ENCODE assay signal across 9 mouse cellular contexts in the genomic region with DNA sequence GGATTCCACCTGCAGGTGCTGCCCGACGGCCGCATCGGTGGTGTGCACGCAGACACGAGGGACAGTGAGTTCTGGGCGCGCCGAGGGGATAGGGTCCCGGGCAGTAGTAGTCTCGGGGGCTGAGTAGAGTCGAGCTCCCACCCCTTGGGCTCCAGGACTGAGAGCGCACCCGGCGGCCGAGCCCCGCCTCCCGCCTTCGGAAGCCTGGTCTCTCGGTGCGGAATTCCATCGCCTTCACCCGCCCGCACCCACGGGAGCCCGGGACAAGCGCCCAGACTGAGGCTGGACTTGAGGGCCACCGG. TPM values are rescaled to one million over a fixed set of nuclear protein-coding genes. Genes with fewer than 3 reads are reported as not detected.
DNase-seq lines count a peak whose midpoint lies in the region; ATAC-seq and TF ChIP-seq lines count a peak whose summit lies in the region.
"Had no signal": no experiment of that assay in that cellular context is flagged by ENCODE, and none has a peak within 500 bp of the region (broad histone marks: within the 10 kb centered on the region; RNA-seq: fewer than 3 reads in every experiment).

No protein-coding gene starts in this region.

- peak overlapping the region; percentile 28 for H3K4me2 ChIP-seq in intestine, embryonic 14.5 days (ENCODE audit: low read length)
- peak overlapping the region; percentile 24 for H3K4me2 ChIP-seq in neural tube, embryonic 14.5 days (ENCODE audit: low read depth, low read length)

- H3K27me3 ChIP-seq in kidney, adult 2 months (replicated peaks; ENCODE audit: control insufficient read depth, insufficient read depth, low read length): peaks cover 3% of the 10 kb centered on the region
- H3K27me3 ChIP-seq in forebrain, embryonic 10.5 days (ENCODE audit: poor library complexity, severe bottlenecking): peaks cover 98% of the 10 kb centered on the region
- peaks cover 71% of the 10 kb centered on the region for H3K27me3 ChIP-seq in intestine, embryonic 14.5 days (replicated peaks; ENCODE audit: control insufficient read depth, insufficient read depth, low read length)
- peaks cover 56% of the 10 kb centered on the region for H3K27me3 ChIP-seq in neural tube, embryonic 14.5 days (ENCODE audit: control insufficient read depth, insufficient read depth, low read length)

- TF ChIP-seq CTCF in kidney, adult 2 months (conservative IDR thresholded peaks at IDR 0.05; ENCODE audit: insufficient read depth, insufficient read length, low read depth, low read length): no peak

- no peaks in the 10 kb centered on the region for H3K9me3 ChIP-seq in forebrain, embryonic 10.5 days
- no peaks in the 10 kb centered on the region for H3K9me3 ChIP-seq in intestine, embryonic 14.5 days (ENCODE audit: control insufficient read depth, low read length)
- no peaks in the 10 kb centered on the region for H3K9me3 ChIP-seq in neural tube, embryonic 14.5 days (ENCODE audit: control insufficient read depth, low read length)

- H3K4me3 ChIP-seq in kidney, adult 2 months (ENCODE audit: insufficient read depth, low read depth, low read length): no peak overlapping the region
- H3K4me3 ChIP-seq in forebrain, embryonic 10.5 days: peak overlapping the region; percentile 40
- peak overlapping the region; percentile 20 for H3K4me3 ChIP-seq in intestine, embryonic 14.5 days (ENCODE audit: low read depth, low read length)
- H3K4me3 ChIP-seq in neural tube, embryonic 14.5 days (ENCODE audit: low read depth, low read length): peak overlapping the region; percentile 12; the same call in 1 of the 2 replicates

- no peaks in the 10 kb centered on the region for H3K36me3 ChIP-seq in kidney, adult 2 months (ENCODE audit: control insufficient read depth, insufficient read depth, low read length)
- no peaks in the 10 kb centered on the region for H3K36me3 ChIP-seq in forebrain, embryonic 10.5 days (replicated peaks)
- H3K36me3 ChIP-seq in intestine, embryonic 14.5 days (ENCODE audit: control insufficient read depth, insufficient read depth, low read length): no peaks in the 10 kb centered on the region
- no peaks in the 10 kb centered on the region for H3K36me3 ChIP-seq in neural tube, embryonic 14.5 days (ENCODE audit: control insufficient read depth, insufficient read depth, low read length)

- no peaks in the 10 kb centered on the region for H3K4me1 ChIP-seq in kidney, adult 2 months (ENCODE audit: control insufficient read depth, insufficient read depth, low read length)
- peaks cover 22% of the 10 kb centered on the region for H3K4me1 ChIP-seq in forebrain, embryonic 10.5 days
- no peaks in the 10 kb centered on the region for H3K4me1 ChIP-seq in intestine, embryonic 14.5 days (replicated peaks; ENCODE audit: control insufficient read depth, insufficient read depth, low read length)
- H3K4me1 ChIP-seq in neural tube, embryonic 14.5 days (ENCODE audit: control insufficient read depth, insufficient read depth, low read length): peaks cover 7% of the 10 kb centered on the region

- under 1% methylated on average over 28 of the region's 28 CpGs for WGBS in kidney, adult 2 months
- WGBS in forebrain, embryonic 10.5 days: under 1% methylated on average over 28 of the region's 28 CpGs
- WGBS in intestine, embryonic 14.5 days: under 1% methylated on average over 28 of the region's 28 CpGs
- WGBS in neural tube, embryonic 14.5 days: 0% methylated on average over 28 of the region's 28 CpGs

- H3K27ac ChIP-seq in kidney, adult 2 months (ENCODE audit: insufficient read depth, low read depth, low read length): no peak overlapping the region
- no peak overlapping the region for H3K27ac ChIP-seq in forebrain, embryonic 10.5 days
- H3K27ac ChIP-seq in intestine, embryonic 14.5 days (ENCODE audit: low read depth): no peak overlapping the region
- H3K27ac ChIP-seq in neural tube, embryonic 14.5 days (ENCODE audit: low read depth, low read length): no peak overlapping the region
- H3K27ac ChIP-seq: macrophage had no signal

- peak; percentile 28 to 41 for DNase-seq in kidney, postnatal 4 days
- DNase-seq in kidney, adult 2 months: no peak
- DNase-seq in forebrain, embryonic 10.5 days (ENCODE audit: extremely low spot score, low spot score): peak; percentile 40
- peak; percentile 67 for DNase-seq in intestine, embryonic 14.5 days (ENCODE audit: low spot score)
- no peak for DNase-seq in natural killer cell, adult 2 months (ENCODE audit: low spot score in 2 of 2)
- no peak for DNase-seq in thymus, postnatal 10 days (ENCODE audit: low spot score in 2 of 2)
- DNase-seq: spleen, adult 18-20 months had no signal

- H3K9ac ChIP-seq in intestine, embryonic 14.5 days (ENCODE audit: low read length): no peak overlapping the region
- no peak overlapping the region for H3K9ac ChIP-seq in neural tube, embryonic 14.5 days (replicated peaks; ENCODE audit: low read depth, low read length)

- ATAC-seq in intestine, embryonic 14.5 days (replicated peaks; ENCODE audit: low FRiP score, low TSS enrichment, low read depth): no peak
- ATAC-seq in neural tube, embryonic 14.5 days (ENCODE audit: low read depth): no peak

- no peak for TF ChIP-seq POLR2A in kidney, adult 2 months (IDR thresholded peaks at IDR 0.05; ENCODE audit: low read depth, low read length)

RNA-seq across cellular contexts. Expression of gene Fgf4, which starts 14.6 kb away (rescaled TPM):
- polyA plus RNA-seq in kidney, adult 2 months (2012; rRNA removed): not detected in 2 replicates
- polyA plus RNA-seq in forebrain, embryonic 10.5 days (2016; fragmentation: Nextera tagmentation; extraction: Ambion mirVana): not detected in 2 replicates
- not detected in 2 replicates for polyA plus RNA-seq in intestine, embryonic 14.5 days (2014; fragmentation: Nextera tagmentation; extraction: Ambion mirVana)
- polyA plus RNA-seq in neural tube, embryonic 14.5 days (2014; fragmentation: Nextera tagmentation; extraction: Ambion mirVana): not detected in 2 replicates
- polyA plus RNA-seq: macrophage had no signal

RNA-seq across cellular contexts. Expression of gene Fgf3, which starts 23.8 kb away (rescaled TPM):
- polyA plus RNA-seq in kidney, adult 2 months (2012; rRNA removed): not detected in 2 replicates
- 0.98 and 1.2 TPM in 2 replicates for polyA plus RNA-seq in forebrain, embryonic 10.5 days (2016; fragmentation: Nextera tagmentation; extraction: Ambion mirVana)
- polyA plus RNA-seq in intestine, embryonic 14.5 days (2014; fragmentation: Nextera tagmentation; extraction: Ambion mirVana): not detected in 2 replicates
- 0.39 and 0.59 TPM in 2 replicates for polyA plus RNA-seq in neural tube, embryonic 14.5 days (2014; fragmentation: Nextera tagmentation; extraction: Ambion mirVana)
- polyA plus RNA-seq: macrophage had no signal

RNA-seq across cellular contexts. Expression of gene Fgf15, which starts 34.6 kb away (rescaled TPM):
- polyA plus RNA-seq in kidney, adult 2 months (2012; rRNA removed): not detected in 2 replicates
- 60.7 and 78.7 TPM in 2 replicates for polyA plus RNA-seq in forebrain, embryonic 10.5 days (2016; fragmentation: Nextera tagmentation; extraction: Ambion mirVana)
- not detected in 2 replicates for polyA plus RNA-seq in intestine, embryonic 14.5 days (2014; fragmentation: Nextera tagmentation; extraction: Ambion mirVana)
- 11.9 and 13.3 TPM in 2 replicates for polyA plus RNA-seq in neural tube, embryonic 14.5 days (2014; fragmentation: Nextera tagmentation; extraction: Ambion mirVana)
- polyA plus RNA-seq: macrophage had no signal

RNA-seq across cellular contexts. Expression of gene LTO1, which starts 53.2 kb away (rescaled TPM):
- 19.0 and 19.8 TPM in 2 replicates for polyA plus RNA-seq in kidney, adult 2 months (2012; rRNA removed)
- polyA plus RNA-seq in forebrain, embryonic 10.5 days (2016; fragmentation: Nextera tagmentation; extraction: Ambion mirVana): 24.6 and 26.7 TPM in 2 replicates
- 19.0 and 19.1 TPM in 2 replicates for polyA plus RNA-seq in intestine, embryonic 14.5 days (2014; fragmentation: Nextera tagmentation; extraction: Ambion mirVana)
- 22.4 and 25.8 TPM in 2 replicates for polyA plus RNA-seq in neural tube, embryonic 14.5 days (2014; fragmentation: Nextera tagmentation; extraction: Ambion mirVana)

Comparison
In these comparisons a context has a peak if more than half of its experiments do, and no peak if none do; other contexts are left out.
1. DNase-seq: peak in kidney, postnatal 4 days (2 of 2), forebrain, embryonic 10.5 days (single experiment) and intestine, embryonic 14.5 days (single experiment); none in kidney, adult 2 months (single experiment), natural killer cell, adult 2 months (0 of 2) and thymus, postnatal 10 days (0 of 2).
2. RNA of gene Fgf15, which starts 34.6 kb away (polyA plus RNA-seq): 60.7 to 78.7 TPM in forebrain, embryonic 10.5 days and 11.9 to 13.3 TPM in neural tube, embryonic 14.5 days; not detected in kidney, adult 2 months and not detected in intestine, embryonic 14.5 days; every median in the first group is over 10 times any median in the second.